Mouse (Mus musculus) embryo, embryonic 10.5 days (tissue): ENCODE results near the gene Fgfr4.

Experiments
- DNase-seq: peaks from one replicate; pipeline ENCODE4 v3.0.0-alpha.2; 2015; ENCODE audit warnings: low spot score

Gene Fgfr4

GRCm38 (mm10) chr13:55152621-55153415 is at the start of gene Fgfr4:
Gene Fgfr4 (plus strand): TSS chr13:55152640.
- DNase-seq, result peak; percentile 71

- DNase-seq, result no peak
Measured at GRCm38 (mm10) chr13:55103351-55103750, 49.1 kb upstream of the Fgfr4 start.

DNA sequence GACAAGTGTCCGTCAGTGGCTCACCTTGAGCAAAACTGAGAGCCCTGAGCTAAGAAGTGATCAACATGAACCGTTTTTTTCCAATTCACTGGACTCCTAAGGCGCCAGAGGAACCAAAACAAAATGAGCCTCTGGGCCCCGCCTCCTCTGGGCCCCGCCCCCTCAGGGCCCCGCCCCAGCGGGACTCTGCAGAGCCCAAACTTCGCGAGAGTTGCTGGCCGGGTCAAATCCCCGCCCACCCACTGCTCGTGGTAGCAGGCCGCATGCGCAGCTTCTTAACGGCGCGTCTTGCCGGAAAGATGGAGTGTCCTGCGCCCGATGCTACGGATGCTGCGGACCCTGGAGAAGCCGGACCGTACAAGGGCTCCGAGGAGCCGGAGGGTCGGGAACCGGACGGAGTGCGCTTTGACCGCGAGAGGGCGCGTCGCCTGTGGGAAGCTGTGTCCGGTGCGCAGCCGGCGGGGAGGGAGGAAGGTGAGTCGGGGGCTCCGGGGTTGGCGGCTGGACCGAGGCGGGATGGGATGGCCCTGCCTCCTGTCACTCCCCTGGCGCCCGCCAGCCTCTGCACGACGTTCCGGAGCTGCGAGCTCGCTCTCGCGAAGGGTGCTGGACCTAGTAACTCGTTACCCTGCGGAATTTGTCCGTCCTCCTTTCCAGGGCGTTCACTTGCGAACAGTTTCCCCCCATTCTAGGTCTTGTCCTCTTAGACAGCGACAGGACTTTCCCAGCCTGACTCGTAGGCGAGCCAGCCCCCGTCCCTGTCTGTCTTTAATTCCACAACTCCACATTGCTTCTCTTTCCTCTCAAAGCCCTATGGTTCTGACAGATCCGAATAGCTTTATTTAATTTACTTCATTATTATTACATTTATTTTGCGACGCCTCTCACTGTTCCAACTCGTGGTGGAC is 47.1 kb upstream of the Fgfr4 start, which contains the start of gene Zfp346:
Gene Zfp346, plus strand, starts transcription at position 267 of the 908 bp plus-strand sequence.
- peak; percentile 98 for DNase-seq

DNA sequence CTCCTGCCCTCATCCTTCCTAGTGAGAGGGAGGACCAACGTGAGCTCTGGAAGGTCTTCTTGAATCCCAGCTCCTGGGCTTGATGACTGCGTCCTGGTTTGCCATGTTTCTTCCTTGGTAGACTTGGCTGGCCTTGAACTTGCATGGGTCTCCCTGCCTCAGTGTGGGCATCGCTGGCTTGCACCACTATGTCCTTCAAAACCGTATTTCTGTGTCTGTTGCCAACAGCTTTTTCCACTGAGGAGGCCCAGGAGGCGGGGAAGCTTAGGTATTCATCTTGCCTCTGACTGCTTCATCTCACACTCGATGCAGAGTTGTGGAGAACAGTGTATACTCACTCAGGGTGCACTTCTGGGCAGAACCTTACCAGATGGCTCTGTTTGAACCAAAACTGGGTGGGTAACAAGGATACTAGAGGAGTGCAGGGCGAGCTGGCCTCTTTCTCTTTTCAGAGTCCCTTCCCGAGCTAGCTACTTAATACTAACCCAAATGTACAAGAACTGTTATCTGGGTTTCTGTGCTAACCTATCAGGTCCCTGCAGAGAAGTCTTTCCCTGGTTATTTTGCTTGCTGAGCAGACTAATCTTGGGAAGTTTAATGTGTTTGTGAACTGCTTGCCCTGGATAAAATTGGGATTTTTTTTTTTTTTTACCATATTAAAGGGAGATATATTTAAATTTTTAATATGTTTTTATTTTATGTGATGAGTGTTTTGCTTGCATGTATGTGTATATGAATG is 46.3 kb upstream of the Fgfr4 start:
- DNase-seq, result peak; percentile 34

DNA sequence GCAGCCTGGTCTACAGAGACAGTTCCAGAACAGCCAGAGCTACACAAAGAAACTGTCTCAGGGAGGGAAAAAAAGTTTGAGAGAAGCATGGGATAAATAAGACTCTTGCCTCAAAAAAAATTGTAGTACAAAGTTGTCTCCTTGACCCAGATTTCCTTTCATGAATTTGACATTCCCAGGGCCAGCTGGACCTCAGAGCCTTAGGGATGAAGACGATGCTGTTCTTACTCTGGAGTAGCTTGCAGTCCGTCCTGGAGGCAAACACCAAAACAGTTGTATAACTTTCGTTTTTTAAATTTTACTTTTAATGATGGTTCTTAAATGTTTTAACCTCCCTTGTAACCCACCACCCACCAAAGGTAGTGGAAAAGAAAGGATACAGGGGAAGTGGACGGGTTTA is 45.3 kb upstream of the Fgfr4 start:
- no peak for DNase-seq

- DNase-seq, result no peak
Measured at GRCm38 (mm10) chr13:55107694-55108093, 44.7 kb upstream of the Fgfr4 start.

DNA sequence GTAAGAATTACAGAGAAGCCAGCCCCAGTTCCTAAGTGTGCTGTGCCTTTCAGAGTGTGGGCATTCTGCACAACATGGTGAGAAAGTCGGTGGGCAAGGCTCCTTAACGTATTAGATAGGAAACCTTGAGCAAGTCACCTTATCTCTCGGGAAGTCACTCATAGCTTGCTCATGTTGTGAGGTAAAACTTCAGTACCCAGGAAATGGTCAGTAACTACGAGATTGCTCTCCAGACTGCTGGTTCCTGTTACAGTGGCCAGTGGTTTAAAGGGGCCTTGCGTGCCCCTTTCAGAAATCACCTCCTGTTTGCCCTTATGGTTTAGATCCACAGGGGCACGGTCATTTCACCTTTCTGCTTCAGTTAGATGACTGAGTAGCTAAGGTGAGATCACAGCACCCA is 38.1 kb upstream of the Fgfr4 start:
- no peak for DNase-seq

DNA sequence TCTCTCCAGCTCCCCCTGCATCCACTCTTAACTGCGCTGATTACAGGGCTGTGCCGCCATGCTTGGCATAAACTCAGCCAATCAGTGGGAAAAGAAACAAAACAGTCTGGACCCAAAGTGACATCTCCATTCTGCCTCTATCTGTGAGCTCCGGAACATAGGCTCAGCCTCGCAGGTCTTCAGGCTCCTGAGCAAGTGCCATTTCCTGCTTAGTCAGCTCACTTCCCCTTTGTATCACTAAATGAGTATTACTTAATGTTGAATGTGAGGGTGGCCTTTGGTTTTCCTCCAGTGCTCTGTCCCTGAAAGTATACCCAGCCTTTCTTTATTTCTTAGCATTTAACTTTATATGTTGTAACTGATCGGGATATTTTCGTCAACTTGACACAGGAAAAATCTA is 27.5 kb upstream of the Fgfr4 start:
- DNase-seq, result no peak

DNA sequence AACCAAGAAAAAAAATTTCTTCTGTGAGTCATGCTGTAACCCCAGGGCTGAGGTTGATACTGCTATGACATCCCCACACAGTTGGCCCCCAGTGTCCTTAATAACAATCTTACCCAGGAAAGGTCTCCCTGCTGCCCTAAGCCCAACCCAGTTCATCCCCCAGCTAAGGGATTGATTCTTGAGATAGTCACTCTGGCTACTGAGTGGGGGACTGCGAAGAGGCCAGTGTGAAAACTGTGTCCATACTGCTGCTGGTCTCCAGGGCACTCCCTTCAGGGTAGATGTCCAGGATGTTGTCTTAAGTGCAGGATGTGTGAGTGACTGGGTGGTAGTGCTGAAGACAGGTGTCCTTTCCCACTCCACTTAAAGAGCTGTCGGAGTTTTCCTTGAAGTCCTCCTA is 19.0 kb upstream of the Fgfr4 start, which contains the start of gene Gm17617:
Gene Gm17617, minus strand, starts transcription at position 101 of the 400 bp plus-strand sequence.
- no peak for DNase-seq

DNA sequence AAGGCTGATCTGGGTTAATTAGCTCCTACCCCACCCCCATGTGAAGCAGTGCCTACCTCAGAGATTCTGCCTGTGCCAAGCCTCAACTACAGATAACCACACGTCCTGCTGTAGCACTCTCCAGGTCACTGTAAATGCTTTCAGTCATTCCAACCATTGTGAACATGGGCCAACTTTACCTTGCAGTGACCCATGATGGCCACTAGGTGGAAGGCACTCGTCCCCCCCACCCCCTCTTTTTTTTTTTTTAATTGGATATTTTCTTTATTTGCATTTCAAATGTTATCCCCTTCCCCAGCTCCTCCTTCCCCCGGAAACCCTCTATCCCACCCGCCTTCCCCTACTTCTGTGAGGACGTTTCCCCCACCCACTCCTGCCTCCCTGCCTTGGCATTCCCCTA is 17.1 kb upstream of the Fgfr4 start:
- DNase-seq, result peak; percentile 54

- no peak for DNase-seq
Measured at GRCm38 (mm10) chr13:55140271-55140670, 12.2 kb upstream of the Fgfr4 start.

- DNase-seq, result no peak
Measured at GRCm38 (mm10) chr13:55153951-55154350, 1.5 kb downstream of the Fgfr4 start.

GRCm38 (mm10) chr13:55162365-55162764 is 9.9 kb downstream of the Fgfr4 start:
- DNase-seq, result no peak

GRCm38 (mm10) chr13:55163553-55163952 is 11.1 kb downstream of the Fgfr4 start:
- no peak for DNase-seq

DNA sequence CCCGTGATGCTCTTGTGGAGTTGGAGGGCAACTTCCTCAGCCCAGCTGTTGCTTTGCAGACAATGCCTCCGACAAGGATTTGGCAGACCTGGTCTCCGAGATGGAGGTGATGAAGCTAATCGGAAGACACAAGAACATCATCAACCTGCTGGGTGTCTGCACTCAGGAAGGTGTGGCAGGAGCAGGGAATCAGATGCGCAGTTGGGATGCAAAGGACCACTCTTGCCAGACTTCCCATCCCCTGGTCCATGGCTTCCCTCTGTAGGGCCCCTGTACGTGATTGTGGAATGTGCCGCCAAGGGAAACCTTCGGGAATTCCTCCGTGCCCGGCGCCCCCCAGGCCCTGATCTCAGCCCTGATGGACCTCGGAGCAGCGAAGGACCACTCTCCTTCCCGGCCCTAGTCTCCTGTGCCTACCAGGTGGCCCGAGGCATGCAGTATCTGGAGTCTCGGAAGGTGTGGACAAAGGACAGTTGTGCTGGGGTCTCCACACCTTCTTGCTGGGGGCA is 13.4 kb downstream of the Fgfr4 start:
- DNase-seq, result no peak

DNA sequence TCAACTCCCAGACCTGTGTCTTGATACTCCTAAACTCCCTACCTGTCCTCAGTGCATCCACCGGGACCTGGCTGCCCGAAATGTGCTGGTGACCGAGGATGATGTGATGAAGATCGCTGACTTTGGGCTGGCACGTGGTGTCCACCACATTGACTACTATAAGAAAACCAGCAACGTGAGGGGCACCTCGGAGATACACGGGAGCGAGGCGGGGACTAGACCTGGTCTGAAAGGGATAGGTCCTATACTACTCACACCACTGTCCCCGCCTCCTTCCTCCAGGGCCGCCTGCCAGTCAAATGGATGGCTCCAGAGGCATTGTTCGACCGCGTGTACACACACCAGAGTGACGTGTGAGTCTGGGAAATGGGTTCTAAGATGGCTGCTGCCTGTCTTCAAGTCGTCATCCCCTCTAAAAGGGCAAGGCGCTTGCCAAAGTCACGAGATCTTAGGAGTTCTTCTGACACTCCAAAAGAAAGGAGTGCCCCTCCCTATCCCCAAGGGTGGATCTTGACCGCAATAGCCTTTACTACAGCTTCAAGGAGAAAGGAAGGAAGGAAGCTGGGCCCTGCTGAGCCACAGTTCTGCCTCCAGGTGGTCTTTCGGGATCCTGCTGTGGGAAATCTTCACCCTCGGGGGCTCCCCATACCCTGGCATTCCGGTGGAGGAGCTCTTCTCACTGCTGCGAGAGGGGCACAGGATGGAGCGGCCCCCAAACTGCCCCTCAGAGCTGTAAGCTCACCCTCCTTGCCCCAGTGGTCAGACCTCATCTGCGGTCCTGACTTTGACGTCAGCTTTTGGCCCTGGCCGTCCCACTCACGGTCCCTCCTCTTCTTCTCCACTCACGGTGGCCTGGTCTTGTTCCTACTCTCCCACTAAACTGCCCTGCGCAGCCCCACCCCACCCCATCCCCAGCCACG is 14.6 kb downstream of the Fgfr4 start:
- DNase-seq, result no peak

- DNase-seq, result no peak
Measured at GRCm38 (mm10) chr13:55167798-55168197, 15.4 kb downstream of the Fgfr4 start.

DNA sequence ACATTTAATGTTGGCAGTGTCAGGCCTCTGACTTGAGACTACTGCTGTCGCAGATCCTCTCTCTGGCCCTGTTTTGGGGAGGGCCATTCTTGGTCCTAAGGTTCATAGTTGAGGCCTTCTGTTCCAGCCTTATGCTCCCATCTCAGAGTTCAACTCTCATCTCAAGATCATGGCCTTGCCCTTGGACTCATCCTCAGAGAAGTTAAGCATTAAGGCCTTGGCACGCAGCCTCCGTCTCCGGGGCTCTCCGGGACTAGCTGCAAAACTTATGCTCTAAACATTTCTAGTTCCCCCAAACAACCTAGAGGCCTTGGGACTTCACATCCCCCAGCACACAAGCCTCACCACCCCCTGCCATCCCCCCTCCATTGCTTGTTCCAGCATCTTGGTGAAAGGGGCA is 15.8 kb downstream of the Fgfr4 start:
- DNase-seq, result no peak

DNA sequence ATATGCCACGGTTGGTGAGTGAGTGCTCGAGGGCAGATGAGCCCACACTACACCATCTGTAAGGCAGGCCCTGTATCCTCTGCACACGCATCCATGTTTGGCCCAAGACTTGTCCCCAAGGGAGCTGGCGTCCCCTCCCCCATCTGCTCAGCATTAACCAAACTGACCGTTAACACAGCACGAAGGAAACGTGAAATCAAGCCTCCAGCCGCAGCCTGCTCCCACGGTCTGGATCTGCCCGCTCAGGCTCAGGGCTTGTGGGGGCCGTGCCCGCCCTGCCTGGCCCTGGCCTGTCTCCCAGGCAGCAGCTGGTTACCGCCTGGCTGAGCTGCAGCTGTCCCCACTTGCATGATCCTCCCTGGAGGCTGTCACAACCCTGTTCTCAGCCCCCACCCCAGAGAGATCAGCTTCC is 16.5 kb downstream of the Fgfr4 start:
- no peak for DNase-seq

DNA sequence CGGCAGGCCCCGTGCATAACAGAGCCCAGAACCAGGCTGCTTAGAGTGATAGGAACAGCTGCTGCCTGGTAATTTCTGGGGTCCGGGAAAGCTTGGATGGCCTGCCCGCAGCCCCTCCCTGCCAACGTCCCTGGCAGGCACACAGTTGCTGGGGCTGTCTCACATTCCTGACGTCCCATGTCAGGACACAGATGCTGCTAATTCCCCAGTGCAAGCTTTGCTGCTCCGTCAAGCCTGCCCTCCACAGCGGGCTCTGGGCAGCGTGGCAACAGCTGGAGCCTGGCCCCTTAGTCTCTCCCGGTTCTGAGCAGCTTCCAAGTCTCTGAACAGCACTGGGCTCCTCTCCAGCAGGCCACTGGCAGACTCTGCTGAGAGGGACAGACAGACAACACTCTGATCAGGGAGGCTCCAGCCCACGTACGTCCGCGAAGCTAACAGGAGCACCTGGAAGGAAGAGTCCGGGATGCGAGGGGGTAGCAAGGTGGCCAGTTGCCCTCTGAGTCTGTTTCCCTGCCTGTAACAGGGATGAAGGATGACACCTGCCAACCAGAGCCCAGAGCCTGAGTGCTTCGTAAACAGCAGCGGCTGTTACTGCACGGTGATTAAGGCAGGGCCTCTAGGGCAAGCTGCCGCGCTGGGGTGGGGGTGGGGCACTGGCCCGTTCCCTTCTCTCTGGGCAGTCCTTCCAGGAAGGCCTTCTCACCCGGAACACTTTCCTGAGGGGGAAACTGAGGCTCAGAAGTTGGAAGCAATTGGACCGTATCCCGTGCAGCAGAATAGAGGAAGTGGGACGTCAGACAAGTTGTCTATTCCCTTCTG is 19.3 kb downstream of the Fgfr4 start:
- DNase-seq, result peak; percentile 57
